In the genomic region with DNA sequence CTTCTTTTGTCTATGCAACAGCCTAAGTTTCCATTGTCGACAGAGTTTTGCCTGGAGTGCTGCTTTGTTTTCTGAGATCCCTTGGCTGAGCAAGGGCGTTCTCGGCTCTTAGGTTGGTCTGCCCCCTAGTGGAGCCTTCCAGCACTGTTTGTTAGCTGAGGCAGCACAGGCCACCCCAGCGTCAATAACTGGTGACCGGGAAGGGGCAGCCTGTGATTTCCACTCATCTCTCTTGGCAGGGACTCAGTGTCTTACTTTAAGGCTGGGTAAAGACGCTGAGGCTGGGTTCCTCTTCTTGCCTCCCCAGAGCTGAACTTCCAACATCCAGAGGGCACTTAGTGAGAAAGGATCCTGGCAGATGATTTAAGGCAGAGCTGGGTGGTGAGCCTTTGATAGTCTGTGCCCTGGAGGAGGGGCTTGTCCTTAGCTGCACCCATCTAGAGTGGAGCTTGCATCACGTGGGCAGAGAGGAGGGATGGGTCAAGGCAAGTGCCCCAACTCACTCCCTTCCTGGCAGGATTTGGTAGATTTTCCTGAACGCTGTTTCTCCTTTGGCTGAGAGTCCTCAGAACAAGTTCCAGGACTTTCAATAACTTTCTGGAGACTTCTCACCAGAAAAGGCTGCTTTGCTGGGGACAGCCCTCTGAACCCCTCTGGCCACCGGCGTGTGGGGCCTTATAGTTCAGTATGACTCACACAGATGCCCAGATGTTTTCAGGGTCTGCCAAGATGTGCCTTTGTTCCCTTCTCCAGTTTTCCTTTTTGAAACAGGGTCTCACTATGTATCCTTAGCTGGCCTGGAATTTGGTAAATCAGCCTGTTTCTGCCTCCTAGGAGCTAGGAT, we compare ENCODE assay signal across 8 mouse cellular contexts. TPM values are rescaled to one million over a fixed set of nuclear protein-coding genes. Genes with fewer than 3 reads are reported as not detected.
DNase-seq lines count a peak whose midpoint lies in the region; ATAC-seq and TF ChIP-seq lines count a peak whose summit lies in the region.

No protein-coding gene starts in this region.

- peak in 1 of 2 experiments; percentile 49; a peak in 2 of 4 replicates for TF ChIP-seq POLR2A in MEL (IDR thresholded peaks at IDR 0.05; ENCODE audit: control insufficient read depth in 1 of 2, insufficient read depth in 1 of 2, low read depth in 1 of 2, low read length in 2 of 2, poor library complexity in 1 of 2)
- no peak for TF ChIP-seq POLR2A in cerebellum, adult 2 months (IDR thresholded peaks at IDR 0.05; ENCODE audit: borderline replicate concordance, insufficient read depth, low read length)
- TF ChIP-seq POLR2A in olfactory bulb, adult 2 months (IDR thresholded peaks at IDR 0.05; ENCODE audit: insufficient read depth, low read depth, low read length), result no peak

- TF ChIP-seq RAD21 in MEL (IDR thresholded peaks at IDR 0.05; ENCODE audit: low read depth, low read length), result peak; percentile 88

- H3K4me1 ChIP-seq in MEL (ENCODE audit: control insufficient read depth in 1 of 2, insufficient read depth in 2 of 2, low read length in 2 of 2), result peaks cover 8 to 12% of the 10 kb centered on the region in 2 experiments
- 0 out of 2 replicates have a peak, but pooled peaks cover under 1% of the 10 kb centered on the region for H3K4me1 ChIP-seq in cerebellum, adult 2 months (ENCODE audit: control insufficient read depth, insufficient read depth, low read length)
- H3K4me1 ChIP-seq in forebrain, postnatal 0 days (ENCODE audit: insufficient read depth), result peaks cover 3% of the 10 kb centered on the region
- H3K4me1 ChIP-seq in lung, embryonic 15.5 days, result peaks cover 18% of the 10 kb centered on the region
- H3K4me1 ChIP-seq in olfactory bulb, adult 2 months (ENCODE audit: control insufficient read depth, insufficient read depth, low read length), result peaks cover 5% of the 10 kb centered on the region

- peaks cover 9% of the 10 kb centered on the region for H3K79me2 ChIP-seq in MEL (ENCODE audit: control insufficient read depth, insufficient read depth, low read length, poor library complexity)

- H3K27me3 ChIP-seq in MEL (ENCODE audit: control insufficient read depth in 1 of 2, insufficient read depth in 2 of 2, low read length in 2 of 2), result no peaks in the 10 kb centered on the region
- H3K27me3 ChIP-seq in cerebellum, adult 2 months (ENCODE audit: control insufficient read depth, insufficient read depth, low read length), result no peaks in the 10 kb centered on the region
- no peaks in the 10 kb centered on the region for H3K27me3 ChIP-seq in forebrain, postnatal 0 days (ENCODE audit: insufficient read depth, low read length)
- H3K27me3 ChIP-seq in lung, embryonic 15.5 days, result no peaks in the 10 kb centered on the region

- H3K9me3 ChIP-seq in MEL (replicated peaks; ENCODE audit: insufficient read depth, low read length), result no peaks in the 10 kb centered on the region
- H3K9me3 ChIP-seq in forebrain, postnatal 0 days (ENCODE audit: low read length), result no peaks in the 10 kb centered on the region
- no peaks in the 10 kb centered on the region for H3K9me3 ChIP-seq in lung, embryonic 15.5 days

- 0 out of 2 replicates have a peak overlapping the region, but pooled peaks have one; percentile 3 for H3K4me2 ChIP-seq in forebrain, postnatal 0 days (ENCODE audit: low read depth)
- H3K4me2 ChIP-seq in lung, embryonic 15.5 days, result peak overlapping the region; percentile 20; the same call in 1 of the 2 replicates

- WGBS in cerebellum, adult 2 months, result 12% methylated on average over 10 of the region's 10 CpGs
- 9% methylated on average over 10 of the region's 10 CpGs for WGBS in forebrain, postnatal 0 days
- whole genome bisulfite sequencing in lung, embryonic 15.5 days, result 7% methylated on average over 10 of the region's 10 CpGs
- WGBS in olfactory bulb, adult 2 months, result 7% methylated on average over 10 of the region's 10 CpGs

- H3K27ac ChIP-seq in MEL (ENCODE audit: control insufficient read depth, low read depth, low read length), result no peak overlapping the region
- H3K27ac ChIP-seq in cerebellum, adult 2 months (ENCODE audit: insufficient read depth, low read length), result no peak overlapping the region
- peak overlapping the region; percentile 29; the same call in 1 of the 2 replicates for H3K27ac ChIP-seq in forebrain, postnatal 0 days (ENCODE audit: low read depth, low read length)
- peak overlapping the region; percentile 74 for H3K27ac ChIP-seq in layer of hippocampus, adult 2 months
- peak overlapping the region; percentile 78 for H3K27ac ChIP-seq in lung, embryonic 15.5 days
- H3K27ac ChIP-seq in olfactory bulb, adult 2 months (ENCODE audit: insufficient read depth, low read depth, low read length), result peak overlapping the region; percentile 38

- peak; percentile 68 for ATAC-seq in forebrain, postnatal 0 days
- ATAC-seq in lung, embryonic 15.5 days (ENCODE audit: borderline replicate concordance, extremely low read depth, low FRiP score, low TSS enrichment), result peak; percentile 82

- H3K4me3 ChIP-seq in MEL (ENCODE audit: control insufficient read depth in 1 of 2, insufficient read depth in 1 of 2, low read depth in 2 of 2, low read length in 2 of 2), result peak overlapping the region; percentile 35 to 41
- no peak overlapping the region for H3K4me3 ChIP-seq in cerebellum, adult 2 months (replicated peaks; ENCODE audit: insufficient read depth, low read depth, low read length)
- no peak overlapping the region for H3K4me3 ChIP-seq in forebrain, postnatal 0 days (ENCODE audit: low read depth, low read length)
- H3K4me3 ChIP-seq in layer of hippocampus, adult 2 months, result no peak overlapping the region
- no peak overlapping the region for H3K4me3 ChIP-seq in lung, embryonic 15.5 days
- H3K4me3 ChIP-seq in olfactory bulb, adult 2 months (ENCODE audit: insufficient read depth, low read depth, low read length), result no peak overlapping the region

- H3K36me3 ChIP-seq in MEL (ENCODE audit: control insufficient read depth in 1 of 2, insufficient read depth in 2 of 2, low read length in 2 of 2), result peaks cover 0 to 12% of the 10 kb centered on the region in 2 experiments; a peak in 2 of 4 replicates
- H3K36me3 ChIP-seq in forebrain, postnatal 0 days (ENCODE audit: insufficient read depth), result peaks cover under 1% of the 10 kb centered on the region; the same call in 1 of the 2 replicates
- H3K36me3 ChIP-seq in lung, embryonic 15.5 days, result no peaks in the 10 kb centered on the region

- H3K9ac ChIP-seq in MEL (ENCODE audit: control insufficient read depth, low read depth, low read length, poor library complexity, severe bottlenecking), result peak overlapping the region; percentile 47
- no peak overlapping the region for H3K9ac ChIP-seq in forebrain, postnatal 0 days
- H3K9ac ChIP-seq in lung, embryonic 15.5 days, result no peak overlapping the region

- peak; percentile 96 for DNase-seq in MEL (ENCODE audit: low read depth, low spot score)
- peak; percentile 80 to 87 for DNase-seq in cerebellum, adult 2 months
- DNase-seq in forebrain, postnatal 0 days, result peak; percentile 88
- peak; percentile 89 to 92 for DNase-seq in heart, postnatal 36 days
- peak; percentile 81 to 91 for DNase-seq in layer of hippocampus, adult 2 months (ENCODE audit: low spot score in 2 of 2)
- DNase-seq in thymus, adult 18-20 months, result peak; percentile 46 to 52

- intact Hi-C loops in heart, postnatal 36 days (cut with DNase I), result loop anchor here (5.0 kb wide), 1 partner anchor 102 kb away; no protein-coding TSS in a partner anchor

- no peak for TF ChIP-seq EP300 in MEL (IDR thresholded peaks at IDR 0.05; ENCODE audit: low read depth in 1 of 2, low read length in 2 of 2)

- peak; percentile 87 to 97 (median 96) for TF ChIP-seq CTCF in MEL (IDR thresholded peaks at IDR 0.05 in 2 of 3, conservative IDR thresholded peaks at IDR 0.05 in 1 of 3; ENCODE audit: control insufficient read depth in 1 of 3, insufficient read depth in 1 of 3, low read depth in 2 of 3, low read length in 3 of 3, poor library complexity in 1 of 3, severe bottlenecking in 1 of 3)
- peak; percentile 81 for TF ChIP-seq CTCF in cerebellum, adult 2 months (IDR thresholded peaks at IDR 0.05; ENCODE audit: borderline replicate concordance, insufficient read depth, low read depth, low read length)
- peak; percentile 88 for TF ChIP-seq CTCF in forebrain, postnatal 0 days (IDR thresholded peaks at IDR 0.05; ENCODE audit: low read depth)
- peak; percentile 98 for TF ChIP-seq CTCF in layer of hippocampus, adult 2 months (conservative IDR thresholded peaks at IDR 0.05)
- TF ChIP-seq CTCF in olfactory bulb, adult 2 months (IDR thresholded peaks at IDR 0.05; ENCODE audit: insufficient read depth, low read depth, low read length), result peak; percentile 73

RNA-seq across cellular contexts. Expression of gene Dus1l, which starts 4.1 kb away (rescaled TPM):
- 190 and 203 TPM in 2 replicates for total RNA-seq in MEL (2012; rRNA removed)
- 100 to 1,000 TPM in 1 of 2 experiments, not detected in 1; 171 TPM for polyA plus RNA-seq in MEL (2012; ENCODE audit: insufficient read depth in 1 of 2, insufficient read length in 2 of 2, low read depth in 1 of 2, low replicate concordance in 2 of 2, missing spikeins in 1 of 2)
- polyA plus RNA-seq in cerebellum, adult 2 months (2012; rRNA removed), result 47.4 and 52.3 TPM in 2 replicates
- total RNA-seq in forebrain, postnatal 0 days (2014; rRNA removed), result 43.0 and 52.0 TPM in 2 replicates
- polyA plus RNA-seq in forebrain, postnatal 0 days (2015; fragmentation: Nextera tagmentation; extraction: Ambion mirVana), result 36.1 and 38.6 TPM in 2 replicates
- total RNA-seq in heart, postnatal 36 days (2021), result 10 to 100 TPM; 25.0 to 29.0 TPM
- 10 to 100 TPM; 45.6 to 46.2 TPM for total RNA-seq in layer of hippocampus, adult 2 months (2021)
- 84.3 and 90.4 TPM in 2 replicates for polyA plus RNA-seq in lung, embryonic 15.5 days (2015; fragmentation: Nextera tagmentation; extraction: Ambion mirVana)
- polyA plus RNA-seq in olfactory bulb, adult 2 months (2012; ENCODE audit: insufficient read depth, insufficient read length, low replicate concordance, missing spikeins), result not detected in 2 replicates

RNA-seq across cellular contexts. Expression of gene Gps1, which starts 16.2 kb away (rescaled TPM):
- 206 and 266 TPM in 2 replicates for total RNA-seq in MEL (2012; rRNA removed)
- 100 to 1,000 TPM; 173 to 219 TPM for polyA plus RNA-seq in MEL (2012; ENCODE audit: insufficient read depth in 1 of 2, insufficient read length in 2 of 2, low read depth in 1 of 2, low replicate concordance in 2 of 2, missing spikeins in 1 of 2)
- 238 and 248 TPM in 2 replicates for polyA plus RNA-seq in cerebellum, adult 2 months (2012; rRNA removed)
- total RNA-seq in forebrain, postnatal 0 days (2014; rRNA removed), result 228 and 240 TPM in 2 replicates
- 240 and 244 TPM in 2 replicates for polyA plus RNA-seq in forebrain, postnatal 0 days (2015; fragmentation: Nextera tagmentation; extraction: Ambion mirVana)
- total RNA-seq in heart, postnatal 36 days (2021), result 10 to 100 TPM; 54.6 to 58.4 TPM
- 100 to 1,000 TPM; 150 to 153 TPM for total RNA-seq in layer of hippocampus, adult 2 months (2021)
- 205 and 213 TPM in 2 replicates for polyA plus RNA-seq in lung, embryonic 15.5 days (2015; fragmentation: Nextera tagmentation; extraction: Ambion mirVana)
- not detected in 2 replicates for polyA plus RNA-seq in olfactory bulb, adult 2 months (2012; ENCODE audit: insufficient read depth, insufficient read length, low replicate concordance, missing spikeins)

RNA-seq across cellular contexts. Expression of gene Rfng, which starts 16.3 kb away (rescaled TPM):
- 10.9 and 12.7 TPM in 2 replicates for total RNA-seq in MEL (2012; rRNA removed)
- 10 to 100 TPM in 1 of 2 experiments, not detected in 1; 40.7 TPM for polyA plus RNA-seq in MEL (2012; ENCODE audit: insufficient read depth in 1 of 2, insufficient read length in 2 of 2, low read depth in 1 of 2, low replicate concordance in 2 of 2, missing spikeins in 1 of 2)
- 106 and 113 TPM in 2 replicates for polyA plus RNA-seq in cerebellum, adult 2 months (2012; rRNA removed)
- 61.9 and 82.8 TPM in 2 replicates for total RNA-seq in forebrain, postnatal 0 days (2014; rRNA removed)
- 114 and 125 TPM in 2 replicates for polyA plus RNA-seq in forebrain, postnatal 0 days (2015; fragmentation: Nextera tagmentation; extraction: Ambion mirVana)
- 10 to 100 TPM; 11.2 to 13.3 TPM for total RNA-seq in heart, postnatal 36 days (2021)
- 10 to 100 TPM; 67.7 to 69.7 TPM for total RNA-seq in layer of hippocampus, adult 2 months (2021)
- polyA plus RNA-seq in lung, embryonic 15.5 days (2015; fragmentation: Nextera tagmentation; extraction: Ambion mirVana), result 35.4 and 38.3 TPM in 2 replicates
- polyA plus RNA-seq in olfactory bulb, adult 2 months (2012; ENCODE audit: insufficient read depth, insufficient read length, low replicate concordance, missing spikeins), result not detected in 2 replicates

RNA-seq across cellular contexts. Expression of gene Fasn, which starts 24.1 kb away (rescaled TPM):
- 317 and 342 TPM in 2 replicates for total RNA-seq in MEL (2012; rRNA removed)
- polyA plus RNA-seq in MEL (2012; ENCODE audit: insufficient read depth in 1 of 2, insufficient read length in 2 of 2, low read depth in 1 of 2, low replicate concordance in 2 of 2, missing spikeins in 1 of 2), result 100 to 1,000 TPM; 256 to 313 TPM
- 246 and 274 TPM in 2 replicates for polyA plus RNA-seq in cerebellum, adult 2 months (2012; rRNA removed)
- 328 and 364 TPM in 2 replicates for total RNA-seq in forebrain, postnatal 0 days (2014; rRNA removed)
- polyA plus RNA-seq in forebrain, postnatal 0 days (2015; fragmentation: Nextera tagmentation; extraction: Ambion mirVana), result 72.5 and 75.6 TPM in 2 replicates
- total RNA-seq in heart, postnatal 36 days (2021), result 10 to 100 TPM; 17.3 to 65.9 TPM
- total RNA-seq in layer of hippocampus, adult 2 months (2021), result 100 to 1,000 TPM; 184 to 185 TPM
- 49.0 and 53.2 TPM in 2 replicates for polyA plus RNA-seq in lung, embryonic 15.5 days (2015; fragmentation: Nextera tagmentation; extraction: Ambion mirVana)
- polyA plus RNA-seq in olfactory bulb, adult 2 months (2012; ENCODE audit: insufficient read depth, insufficient read length, low replicate concordance, missing spikeins), result not detected in 2 replicates

RNA-seq across cellular contexts. Expression of gene Hmga1b, which starts 37.7 kb away (rescaled TPM):
- 190 and 206 TPM in 2 replicates for total RNA-seq in MEL (2012; rRNA removed)
- polyA plus RNA-seq in MEL (2012; ENCODE audit: insufficient read depth in 1 of 2, insufficient read length in 2 of 2, low read depth in 1 of 2, low replicate concordance in 2 of 2, missing spikeins in 1 of 2), result 100 to 1,000 TPM in 1 of 2 experiments, not detected in 1; 633 TPM
- 2.5 and 3.1 TPM in 2 replicates for polyA plus RNA-seq in cerebellum, adult 2 months (2012; rRNA removed)
- 0.95 and 1.8 TPM in 2 replicates for total RNA-seq in forebrain, postnatal 0 days (2014; rRNA removed)
- polyA plus RNA-seq in forebrain, postnatal 0 days (2015; fragmentation: Nextera tagmentation; extraction: Ambion mirVana), result 1.6 and 1.7 TPM in 2 replicates
- total RNA-seq in heart, postnatal 36 days (2021), result 10 to 100 TPM; 22.1 to 34.1 TPM
- 10 to 100 TPM; 20.8 to 24.1 TPM for total RNA-seq in layer of hippocampus, adult 2 months (2021)
- 3.9 and 4.8 TPM in 2 replicates for polyA plus RNA-seq in lung, embryonic 15.5 days (2015; fragmentation: Nextera tagmentation; extraction: Ambion mirVana)
- polyA plus RNA-seq in olfactory bulb, adult 2 months (2012; ENCODE audit: insufficient read depth, insufficient read length, low replicate concordance, missing spikeins), result not detected in 2 replicates

Comparison
In these comparisons a context has a peak if more than half of its experiments do, and no peak if none do; other contexts are left out.
1. H3K27ac ChIP-seq: peak in forebrain, postnatal 0 days (single experiment), layer of hippocampus, adult 2 months (single experiment), lung, embryonic 15.5 days (single experiment) and olfactory bulb, adult 2 months (single experiment); none in MEL (single experiment) and cerebellum, adult 2 months (single experiment).
2. H3K4me3 ChIP-seq: peak in MEL (2 of 2); none in cerebellum, adult 2 months (single experiment), forebrain, postnatal 0 days (single experiment), layer of hippocampus, adult 2 months (single experiment), lung, embryonic 15.5 days (single experiment) and olfactory bulb, adult 2 months (single experiment).
3. RNA of gene Dus1l, which starts 4.1 kb away (polyA plus RNA-seq): 171 TPM in MEL, 84.3 to 90.4 TPM in lung, embryonic 15.5 days, 47.4 to 52.3 TPM in cerebellum, adult 2 months and 36.1 to 38.6 TPM in forebrain, postnatal 0 days; not detected in olfactory bulb, adult 2 months; every median in the first group is over 10 times any median in the second.
4. RNA of gene Gps1, which starts 16.2 kb away (polyA plus RNA-seq): 240 to 244 TPM in forebrain, postnatal 0 days, 238 to 248 TPM in cerebellum, adult 2 months, 173 to 219 TPM in MEL and 205 to 213 TPM in lung, embryonic 15.5 days; not detected in olfactory bulb, adult 2 months; every median in the first group is over 10 times any median in the second.
5. Peak in every context shown above with its lines, with median percentiles within 50 percentile points of each other: DNase-seq and CTCF ChIP-seq.